Mouse (Mus musculus): ENCODE measurements around the gene Negr1. TPM values are rescaled to one million over a fixed set of nuclear protein-coding genes. Genes with fewer than 3 reads are reported as not detected.

The Negr1 gene
- polyA plus RNA-seq, 1 experiment from 2014 or later, result 2.1 TPM

DNA sequence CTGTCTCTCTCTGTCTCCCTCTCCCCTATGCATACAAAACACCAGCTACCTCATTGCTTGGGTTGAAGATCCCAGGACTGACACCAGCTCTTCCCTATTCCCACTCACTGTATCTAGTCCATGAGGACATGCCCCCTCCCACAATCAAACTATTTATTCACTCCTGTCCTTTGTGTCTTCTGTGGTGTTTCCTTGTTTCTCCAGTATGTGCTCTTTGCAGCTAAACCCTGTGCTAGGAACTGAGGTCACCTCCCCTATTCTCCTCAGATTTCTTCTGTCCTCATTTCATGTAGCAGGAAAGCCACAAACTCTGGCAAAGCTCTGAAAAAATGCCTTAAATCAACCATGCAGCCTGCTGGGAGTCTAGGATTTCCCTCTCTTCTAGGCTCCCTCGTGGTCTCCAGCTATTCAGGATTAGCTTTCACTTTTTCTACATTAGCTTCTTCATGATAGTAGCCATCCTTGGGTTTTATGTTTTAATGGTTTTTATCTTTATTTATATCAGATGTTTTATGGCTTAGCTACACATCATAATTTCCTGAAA is 222.8 kb downstream of the Negr1 start:
- no peak for DNase-seq (ENCODE audit: extremely low spot score, low spot score)
- Histone ChIP-seq H3K27me3 (ENCODE audit: poor library complexity, severe bottlenecking) (no peaks in the 10 kb centered on the region), H3K4me3 (no peak overlapping the region), H3K9me3 (no peaks in the 10 kb centered on the region), H3K36me3 (replicated peaks) (no peaks in the 10 kb centered on the region), H3K4me1 (peaks cover 10% of the 10 kb centered on the region; the same call in 1 of the 2 replicates), H3K27ac (no peak overlapping the region)
- WGBS, result 57% methylated on average over 1 of the region's 1 CpGs

DNA sequence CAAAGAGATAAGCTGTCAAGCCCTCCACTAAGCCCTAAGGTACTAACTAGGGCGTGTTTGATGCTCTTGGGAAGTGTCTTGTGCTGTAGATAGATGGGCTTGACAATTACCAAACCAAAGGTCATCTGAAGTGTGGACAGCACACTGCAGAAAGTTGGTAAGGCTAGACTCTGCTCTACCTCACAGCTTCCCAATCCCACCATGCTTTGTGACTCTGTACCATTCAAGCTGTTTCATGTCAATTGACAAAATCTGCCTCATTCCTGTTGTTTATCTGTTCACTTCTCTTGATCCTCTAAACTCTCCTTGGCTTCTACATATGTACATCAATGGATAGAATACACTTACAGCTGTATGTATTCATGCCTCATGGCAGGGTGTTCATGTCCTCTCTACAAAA is 224.8 kb downstream of the Negr1 start:
- no peaks in the 10 kb centered on the region for H3K27me3 ChIP-seq (ENCODE audit: poor library complexity, severe bottlenecking)
- H3K4me3 ChIP-seq, result no peak overlapping the region
- no peaks in the 10 kb centered on the region for H3K9me3 ChIP-seq
- H3K27ac ChIP-seq, result no peak overlapping the region
- peaks cover 14% of the 10 kb centered on the region for H3K4me1 ChIP-seq
- DNase-seq (ENCODE audit: extremely low spot score, low spot score), result no peak
- WGBS, result 54% methylated on average over 1 of the region's 1 CpGs
- no peaks in the 10 kb centered on the region for H3K36me3 ChIP-seq (replicated peaks)

DNA sequence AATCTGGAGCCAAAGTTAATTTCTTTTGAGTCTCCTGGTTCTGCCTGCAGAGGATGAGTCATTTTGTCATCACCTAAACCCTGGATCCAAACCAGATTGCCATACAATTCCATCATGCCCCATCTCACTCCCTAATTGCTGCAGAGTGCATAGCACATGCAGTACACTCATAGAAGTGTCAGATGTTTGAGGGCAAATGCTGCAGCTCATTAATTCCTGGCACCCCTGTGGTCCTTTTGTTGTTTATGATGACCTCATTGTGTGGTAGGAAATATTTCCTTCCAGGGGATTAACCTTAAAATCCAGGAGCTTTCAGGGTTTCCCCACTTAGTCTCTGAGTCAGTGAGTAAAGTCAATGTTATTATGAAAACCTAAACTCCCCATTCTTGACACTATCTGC is 229.6 kb downstream of the Negr1 start:
- no peaks in the 10 kb centered on the region for H3K9me3 ChIP-seq
- no peaks in the 10 kb centered on the region for H3K36me3 ChIP-seq (replicated peaks)
- peaks cover 29% of the 10 kb centered on the region for H3K4me1 ChIP-seq
- H3K27me3 ChIP-seq (ENCODE audit: poor library complexity, severe bottlenecking), result peaks cover 7% of the 10 kb centered on the region; the same call in 1 of the 2 replicates
- H3K4me3 ChIP-seq, result no peak overlapping the region
- no peak overlapping the region for H3K27ac ChIP-seq
- DNase-seq (ENCODE audit: extremely low spot score, low spot score), result no peak

- no peaks in the 10 kb centered on the region for H3K9me3 ChIP-seq
- 90% methylated on average over 7 of the region's 7 CpGs for WGBS
- no peak for DNase-seq (ENCODE audit: extremely low spot score, low spot score)
- peaks cover 29% of the 10 kb centered on the region for H3K4me1 ChIP-seq
- H3K36me3 ChIP-seq (replicated peaks), result no peaks in the 10 kb centered on the region
- H3K4me3 ChIP-seq, result no peak overlapping the region
- peaks cover 7% of the 10 kb centered on the region; the same call in 1 of the 2 replicates for H3K27me3 ChIP-seq (ENCODE audit: poor library complexity, severe bottlenecking)
- no peak overlapping the region for H3K27ac ChIP-seq
Measured at GRCm38 (mm10) chr3:156792743-156793142, 231.1 kb downstream of the Negr1 start.

DNA sequence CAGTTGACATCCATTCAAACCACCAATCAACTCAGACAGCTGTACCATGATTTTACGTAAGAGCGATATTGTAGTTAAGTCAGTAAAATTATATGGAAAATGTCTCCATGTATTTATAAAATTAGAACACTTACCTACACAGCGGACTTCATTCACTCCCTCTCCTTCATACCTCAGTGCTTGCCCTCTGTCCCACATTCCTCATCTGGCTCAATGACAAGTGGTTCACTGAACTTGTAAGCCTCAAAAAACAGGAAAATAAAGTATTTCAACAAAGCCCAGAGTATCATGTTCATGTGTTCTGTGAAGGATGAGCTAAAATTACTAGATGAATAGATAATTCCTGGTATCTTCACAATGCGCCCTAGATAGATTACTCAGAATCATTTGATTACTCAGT is 232.5 kb downstream of the Negr1 start:
- Histone ChIP-seq H3K4me3 (no peak overlapping the region), H3K4me1 (peaks cover 29% of the 10 kb centered on the region), H3K36me3 (replicated peaks) (no peaks in the 10 kb centered on the region), H3K9me3 (no peaks in the 10 kb centered on the region), H3K27ac (no peak overlapping the region), H3K27me3 (ENCODE audit: poor library complexity, severe bottlenecking) (peaks cover 7% of the 10 kb centered on the region; the same call in 1 of the 2 replicates)
- DNase-seq (ENCODE audit: extremely low spot score, low spot score), result no peak
- 94% methylated on average over 4 of the region's 4 CpGs for WGBS

DNA sequence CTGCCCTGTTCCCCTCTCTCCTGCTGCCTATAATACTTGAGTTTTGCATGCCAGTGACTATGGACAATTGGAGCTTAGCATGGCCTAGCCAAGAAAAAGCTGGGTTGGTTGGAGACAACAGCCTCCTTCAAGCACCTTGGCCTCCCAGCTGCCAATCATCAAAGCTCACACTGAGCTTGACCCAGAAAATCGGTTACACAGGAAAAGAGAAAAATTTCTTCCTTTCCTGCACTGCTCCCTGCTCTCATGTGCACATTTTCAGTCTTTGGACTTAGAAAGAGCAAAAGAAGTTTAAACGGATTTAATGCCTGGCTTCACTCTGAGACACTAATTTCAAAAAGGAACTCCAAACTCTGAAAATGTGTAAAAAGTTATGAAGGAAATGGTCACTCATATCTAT is 233.0 kb downstream of the Negr1 start:
- Histone ChIP-seq H3K4me3 (no peak overlapping the region), H3K4me1 (peaks cover 29% of the 10 kb centered on the region), H3K27ac (no peak overlapping the region), H3K27me3 (ENCODE audit: poor library complexity, severe bottlenecking) (peaks cover 7% of the 10 kb centered on the region; the same call in 1 of the 2 replicates), H3K9me3 (no peaks in the 10 kb centered on the region), H3K36me3 (replicated peaks) (no peaks in the 10 kb centered on the region)
- WGBS, result 53% methylated on average over 2 of the region's 2 CpGs
- no peak for DNase-seq (ENCODE audit: extremely low spot score, low spot score)

GRCm38 (mm10) chr3:156796061-156796691 is 234.6 kb downstream of the Negr1 start:
- WGBS, result 82% methylated on average over 6 of the region's 6 CpGs
- Histone ChIP-seq H3K36me3 (replicated peaks) (no peaks in the 10 kb centered on the region), H3K27ac (no peak overlapping the region), H3K9me3 (no peaks in the 10 kb centered on the region), H3K4me1 (peaks cover 26% of the 10 kb centered on the region), H3K4me3 (no peak overlapping the region), H3K27me3 (ENCODE audit: poor library complexity, severe bottlenecking) (peaks cover 7% of the 10 kb centered on the region; the same call in 1 of the 2 replicates)
- no peak for DNase-seq (ENCODE audit: extremely low spot score, low spot score)

DNA sequence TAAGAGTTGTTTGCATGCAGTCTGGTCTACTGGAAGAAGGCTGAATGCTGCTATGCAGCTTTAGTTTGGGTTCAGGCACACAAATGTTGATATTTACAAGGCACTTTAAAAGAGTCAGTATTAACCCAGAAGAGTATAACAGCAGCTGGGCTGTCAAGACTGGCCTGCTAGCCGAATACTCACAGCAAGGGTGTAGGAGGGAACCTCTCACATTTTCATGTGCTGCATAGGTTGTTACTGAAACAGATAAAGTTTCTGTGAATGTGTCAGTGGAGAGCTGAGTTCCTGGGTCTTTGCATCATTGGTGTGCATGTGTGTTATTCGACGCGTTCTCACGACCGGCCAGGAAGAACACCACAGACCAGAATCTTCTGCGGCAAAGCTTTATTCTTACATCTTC is 237.6 kb downstream of the Negr1 start:
- no peak overlapping the region for H3K27ac ChIP-seq
- WGBS, result 98% methylated on average over 7 of the region's 7 CpGs
- H3K36me3 ChIP-seq (replicated peaks), result no peaks in the 10 kb centered on the region
- H3K27me3 ChIP-seq (ENCODE audit: poor library complexity, severe bottlenecking), result no peaks in the 10 kb centered on the region
- H3K4me1 ChIP-seq, result peaks cover 13% of the 10 kb centered on the region
- no peak for DNase-seq (ENCODE audit: extremely low spot score, low spot score)
- H3K9me3 ChIP-seq, result no peaks in the 10 kb centered on the region
- H3K4me3 ChIP-seq, result no peak overlapping the region

- no peaks in the 10 kb centered on the region for H3K36me3 ChIP-seq (replicated peaks)
- no peak for DNase-seq (ENCODE audit: extremely low spot score, low spot score)
- 96% methylated on average over 3 of the region's 3 CpGs for WGBS
Measured at GRCm38 (mm10) chr3:156809836-156810235, 248.2 kb downstream of the Negr1 start.

DNA sequence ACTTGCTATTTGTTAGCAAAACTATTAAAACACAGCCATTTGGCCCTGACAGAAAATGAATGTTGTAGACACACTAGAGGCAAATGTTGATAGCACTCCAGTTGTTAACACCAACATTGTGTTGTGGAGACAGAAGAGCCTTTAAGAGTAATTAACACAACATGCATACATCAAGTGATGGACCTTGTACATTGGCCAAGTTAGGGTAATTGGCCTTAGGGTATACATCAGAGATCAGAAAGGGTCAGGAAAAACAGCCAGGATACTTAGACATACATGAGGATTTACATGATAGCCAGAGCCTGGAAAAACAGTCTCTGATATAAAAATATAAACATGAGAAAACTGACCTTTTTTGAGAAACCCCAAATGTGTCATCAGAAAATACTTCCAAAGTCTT is 255.3 kb downstream of the Negr1 start:
- H3K9me3 ChIP-seq, result no peaks in the 10 kb centered on the region
- H3K4me1 ChIP-seq, result peaks cover 7% of the 10 kb centered on the region
- no peak for DNase-seq (ENCODE audit: extremely low spot score, low spot score)
- H3K36me3 ChIP-seq (replicated peaks), result no peaks in the 10 kb centered on the region
- H3K27me3 ChIP-seq (ENCODE audit: poor library complexity, severe bottlenecking), result no peaks in the 10 kb centered on the region
- H3K27ac ChIP-seq, result no peak overlapping the region
- no peak overlapping the region for H3K4me3 ChIP-seq

More at GRCm38 (mm10) chr3:156809836-156810235, 248.2 kb downstream of the Negr1 start:
- H3K27ac ChIP-seq, result no peak overlapping the region
- no peaks in the 10 kb centered on the region for H3K27me3 ChIP-seq (ENCODE audit: poor library complexity, severe bottlenecking)
- peaks cover 14% of the 10 kb centered on the region for H3K4me1 ChIP-seq
- H3K9me3 ChIP-seq, result no peaks in the 10 kb centered on the region
- H3K4me3 ChIP-seq, result no peak overlapping the region

- Histone ChIP-seq H3K9me3 (no peaks in the 10 kb centered on the region), H3K4me1 (peaks cover 6% of the 10 kb centered on the region; the same call in 1 of the 2 replicates), H3K27ac (no peak overlapping the region), H3K4me3 (no peak overlapping the region), H3K27me3 (ENCODE audit: poor library complexity, severe bottlenecking) (no peaks in the 10 kb centered on the region), H3K36me3 (replicated peaks) (no peaks in the 10 kb centered on the region)
- WGBS, result 89% methylated on average over 6 of the region's 6 CpGs
- no peak for DNase-seq (ENCODE audit: extremely low spot score, low spot score)
Measured at GRCm38 (mm10) chr3:156817452-156817851, 255.9 kb downstream of the Negr1 start.

DNA sequence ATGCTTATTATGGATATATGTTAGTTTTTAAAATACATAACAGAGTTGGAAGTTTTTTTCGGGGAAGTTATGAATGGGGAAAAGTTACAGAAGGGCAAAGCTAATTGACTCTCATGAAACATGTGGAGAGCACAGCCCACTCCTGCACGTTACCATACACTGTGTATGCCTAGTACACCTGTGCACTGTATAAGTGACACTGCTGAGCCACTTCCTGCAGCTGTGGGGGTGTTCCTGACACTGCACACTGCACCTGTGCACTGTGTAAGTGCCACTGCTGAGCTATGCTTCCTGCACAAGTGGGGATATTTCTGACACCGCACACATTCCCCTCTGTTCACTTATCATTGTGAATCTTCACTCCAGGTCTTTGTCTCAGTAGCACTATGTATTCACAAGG is 261.4 kb downstream of the Negr1 start:
- H3K4me3 ChIP-seq, result no peak overlapping the region
- no peak overlapping the region for H3K27ac ChIP-seq
- peaks cover 6% of the 10 kb centered on the region; the same call in 1 of the 2 replicates for H3K4me1 ChIP-seq
- no peaks in the 10 kb centered on the region for H3K36me3 ChIP-seq (replicated peaks)
- H3K9me3 ChIP-seq, result no peaks in the 10 kb centered on the region
- H3K27me3 ChIP-seq (ENCODE audit: poor library complexity, severe bottlenecking), result no peaks in the 10 kb centered on the region
- WGBS, result 88% methylated on average over 3 of the region's 3 CpGs
- DNase-seq (ENCODE audit: extremely low spot score, low spot score), result no peak

- Histone ChIP-seq H3K4me1 (no peaks in the 10 kb centered on the region), H3K27me3 (ENCODE audit: poor library complexity, severe bottlenecking) (no peaks in the 10 kb centered on the region), H3K9me3 (no peaks in the 10 kb centered on the region), H3K4me3 (no peak overlapping the region), H3K27ac (no peak overlapping the region), H3K36me3 (replicated peaks) (no peaks in the 10 kb centered on the region)
- no peak for DNase-seq (ENCODE audit: extremely low spot score, low spot score)
- WGBS, result 66% methylated on average over 3 of the region's 3 CpGs
Measured at GRCm38 (mm10) chr3:156833920-156834319, 272.3 kb downstream of the Negr1 start.
